In genomic region chr13:29202562-29202961, GRCm38 (mm10) we compare ENCODE assay signal across 11 mouse cellular contexts.
DNase-seq lines count a peak whose midpoint lies in the region; ATAC-seq and TF ChIP-seq lines count a peak whose summit lies in the region.
"Had no signal": no experiment of that assay in that cellular context is flagged by ENCODE, and none has a peak within 500 bp of the region (broad histone marks: within the 10 kb centered on the region; RNA-seq: fewer than 3 reads in every experiment).

No protein-coding gene starts in this region.

- H3K4me3 ChIP-seq in kidney, embryonic 16.5 days (ENCODE audit: low read length): no peak overlapping the region
- H3K4me3 ChIP-seq in forebrain, postnatal 0 days (ENCODE audit: low read depth, low read length): no peak overlapping the region
- H3K4me3 ChIP-seq in stomach, embryonic 16.5 days (replicated peaks; ENCODE audit: low read length): no peak overlapping the region
- H3K4me3 ChIP-seq in liver, embryonic 11.5 days (ENCODE audit: low read depth, low read length): no peak overlapping the region

- H3K36me3 ChIP-seq in kidney, embryonic 16.5 days (ENCODE audit: insufficient read depth, low read length): no peaks in the 10 kb centered on the region
- H3K36me3 ChIP-seq in forebrain, postnatal 0 days (ENCODE audit: insufficient read depth): no peaks in the 10 kb centered on the region
- no peaks in the 10 kb centered on the region for H3K36me3 ChIP-seq in stomach, embryonic 16.5 days (ENCODE audit: control insufficient read depth, insufficient read depth, low read length)
- no peaks in the 10 kb centered on the region for H3K36me3 ChIP-seq in liver, embryonic 11.5 days (ENCODE audit: control insufficient read depth, insufficient read depth, low read length)
- H3K36me3 ChIP-seq: G1E had no signal

- H3K27me3 ChIP-seq in kidney, embryonic 16.5 days (ENCODE audit: insufficient read depth, low read length): no peaks in the 10 kb centered on the region
- H3K27me3 ChIP-seq in forebrain, postnatal 0 days (ENCODE audit: insufficient read depth, low read length): no peaks in the 10 kb centered on the region
- H3K27me3 ChIP-seq in stomach, embryonic 16.5 days (ENCODE audit: control insufficient read depth, insufficient read depth, low read length): no peaks in the 10 kb centered on the region
- H3K27me3 ChIP-seq in liver, embryonic 11.5 days (replicated peaks; ENCODE audit: control insufficient read depth, insufficient read depth, low read length): no peaks in the 10 kb centered on the region

- no peak overlapping the region for H3K4me2 ChIP-seq in kidney, embryonic 16.5 days (replicated peaks; ENCODE audit: low read depth, low read length)
- no peak overlapping the region for H3K4me2 ChIP-seq in forebrain, postnatal 0 days (ENCODE audit: low read depth)
- H3K4me2 ChIP-seq in stomach, embryonic 16.5 days (ENCODE audit: low read depth, low read length): no peak overlapping the region
- H3K4me2 ChIP-seq in liver, embryonic 11.5 days: no peak overlapping the region
- H3K4me2 ChIP-seq: midbrain, embryonic 11.5 days had no signal

- peak; percentile 29 to 55 for DNase-seq in kidney, postnatal 25 days
- DNase-seq in forebrain, postnatal 0 days: peak; percentile 63
- DNase-seq in heart, postnatal 10 days: peak; percentile 93 to 95
- DNase-seq in layer of hippocampus, postnatal 36 days: no peak
- no peak for DNase-seq in liver, embryonic 11.5 days (ENCODE audit: low spot score)
- no peak for DNase-seq in layer of hippocampus, adult 18-20 months (ENCODE audit: low spot score in 2 of 2)

- H3K4me1 ChIP-seq in kidney, embryonic 16.5 days (ENCODE audit: insufficient read depth, low read length): peaks cover 5% of the 10 kb centered on the region; the same call in 1 of the 2 replicates
- no peaks in the 10 kb centered on the region for H3K4me1 ChIP-seq in forebrain, postnatal 0 days (ENCODE audit: insufficient read depth)
- H3K4me1 ChIP-seq in stomach, embryonic 16.5 days (ENCODE audit: control insufficient read depth, insufficient read depth, low read length): peaks cover 10% of the 10 kb centered on the region
- H3K4me1 ChIP-seq in liver, embryonic 11.5 days (replicated peaks; ENCODE audit: control insufficient read depth, insufficient read depth, low read length): no peaks in the 10 kb centered on the region

- no peaks in the 10 kb centered on the region for H3K9me3 ChIP-seq in kidney, embryonic 16.5 days (ENCODE audit: low read length)
- no peaks in the 10 kb centered on the region for H3K9me3 ChIP-seq in forebrain, postnatal 0 days (ENCODE audit: low read length)
- H3K9me3 ChIP-seq in stomach, embryonic 16.5 days (replicated peaks; ENCODE audit: control insufficient read depth, low read length): no peaks in the 10 kb centered on the region
- no peaks in the 10 kb centered on the region for H3K9me3 ChIP-seq in liver, embryonic 11.5 days (ENCODE audit: control insufficient read depth, low read length)
- H3K9me3 ChIP-seq: G1E had no signal

- intact Hi-C loops in heart, postnatal 10 days (cut with DNase I): loop anchor here (2.0 to 10.0 kb wide), 4 partner anchors 244 to 785 kb away; no protein-coding TSS in a partner anchor

- WGBS in kidney, embryonic 16.5 days: 41% methylated on average over 2 of the region's 2 CpGs
- 15% methylated on average over 2 of the region's 2 CpGs for WGBS in forebrain, postnatal 0 days
- 41% methylated on average over 2 of the region's 2 CpGs for WGBS in stomach, embryonic 16.5 days
- WGBS in liver, embryonic 11.5 days: 66% methylated on average over 2 of the region's 2 CpGs

- H3K9ac ChIP-seq in kidney, embryonic 16.5 days (replicated peaks; ENCODE audit: low read length): no peak overlapping the region
- H3K9ac ChIP-seq in forebrain, postnatal 0 days: no peak overlapping the region
- H3K9ac ChIP-seq in stomach, embryonic 16.5 days (ENCODE audit: low read length): no peak overlapping the region
- H3K9ac ChIP-seq in liver, embryonic 11.5 days (ENCODE audit: low read depth, low read length): no peak overlapping the region

- no peak for ATAC-seq in kidney, embryonic 16.5 days (ENCODE audit: low FRiP score, low TSS enrichment)
- peak; percentile 68 for ATAC-seq in forebrain, postnatal 0 days
- ATAC-seq in stomach, embryonic 16.5 days (ENCODE audit: insufficient read depth, low FRiP score): peak; percentile 73
- ATAC-seq in liver, embryonic 11.5 days (replicated peaks; ENCODE audit: low FRiP score): no peak

- TF ChIP-seq CTCF in forebrain, postnatal 0 days (IDR thresholded peaks at IDR 0.05; ENCODE audit: low read depth): no peak

- no peak overlapping the region for H3K27ac ChIP-seq in kidney, embryonic 16.5 days (ENCODE audit: low read length)
- H3K27ac ChIP-seq in forebrain, postnatal 0 days (ENCODE audit: low read depth, low read length): no peak overlapping the region
- H3K27ac ChIP-seq in stomach, embryonic 16.5 days (ENCODE audit: low read length): peak overlapping the region; percentile 10; the same call in 1 of the 2 replicates
- H3K27ac ChIP-seq in liver, embryonic 11.5 days (ENCODE audit: low read depth, low read length): no peak overlapping the region
- H3K27ac ChIP-seq: kidney, postnatal 0 days had no signal

Comparison
In these comparisons a context has a peak if more than half of its experiments do, and no peak if none do; other contexts are left out.
1. DNase-seq: peak in kidney, postnatal 25 days (2 of 2), forebrain, postnatal 0 days (single experiment) and heart, postnatal 10 days (2 of 2); none in layer of hippocampus, postnatal 36 days (0 of 2), liver, embryonic 11.5 days (single experiment) and layer of hippocampus, adult 18-20 months (0 of 2).
2. ATAC-seq: peak in forebrain, postnatal 0 days (single experiment) and stomach, embryonic 16.5 days (single experiment); none in kidney, embryonic 16.5 days (single experiment) and liver, embryonic 11.5 days (single experiment).